Mouse (Mus musculus): ENCODE measurements at regions not wholly inside any gene's neighbourhood (a gene's known extent, or its start where the extent isn't known, plus 50 kb on each side); places are given as distances from the start of the nearest gene placed in this dataset.

DNA sequence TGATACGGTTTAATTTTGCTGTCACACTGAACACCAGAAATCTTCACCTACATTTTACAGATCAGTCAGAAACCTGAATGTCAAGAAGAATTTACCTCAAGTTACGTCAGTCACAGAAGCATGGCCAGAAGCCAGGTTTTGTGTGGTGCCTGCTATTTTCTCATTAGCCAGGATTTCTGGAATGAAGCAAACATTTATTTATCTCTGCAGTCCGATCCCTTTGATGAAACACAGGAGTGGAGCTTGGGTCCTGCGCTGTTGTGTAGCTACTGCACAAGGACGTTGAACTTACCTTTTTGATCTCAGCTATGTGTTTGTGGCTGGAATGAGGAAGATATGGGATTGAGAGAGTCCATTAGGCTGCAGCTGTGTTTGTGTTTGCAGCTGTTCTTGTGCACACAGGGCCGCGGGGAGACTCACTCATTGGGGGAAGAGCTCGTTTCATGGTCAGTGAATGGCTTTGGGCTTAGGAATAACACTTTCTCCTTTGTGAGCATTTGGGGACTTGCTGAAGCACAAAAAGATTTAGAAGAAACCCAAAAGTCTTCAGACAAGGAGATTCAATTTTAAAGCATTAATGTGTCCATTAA is 318.2 kb downstream of the Gpat3 start:
- no peak for TF ChIP-seq CTCF (IDR thresholded peaks at IDR 0.05; ENCODE audit: extremely low read depth, insufficient read depth, insufficient read length, insufficient replicate concordance)
- no peak for TF ChIP-seq POLR2A (IDR thresholded peaks at IDR 0.05; ENCODE audit: low read depth, low read length)

Measured in spleen, adult 2 months (tissue).